Mouse (Mus musculus): ENCODE data around the gene Fam126a. TPM values are rescaled to one million over a fixed set of nuclear protein-coding genes. Genes with fewer than 3 reads are reported as not detected.
A peak's percentile ranks its signal among the peaks of the same experiment; 100 is the strongest.

Gene Fam126a
- total and polyA plus RNA-seq, 3 experiments: 30.0 to 51.1 (median 34.7) TPM

DNA sequence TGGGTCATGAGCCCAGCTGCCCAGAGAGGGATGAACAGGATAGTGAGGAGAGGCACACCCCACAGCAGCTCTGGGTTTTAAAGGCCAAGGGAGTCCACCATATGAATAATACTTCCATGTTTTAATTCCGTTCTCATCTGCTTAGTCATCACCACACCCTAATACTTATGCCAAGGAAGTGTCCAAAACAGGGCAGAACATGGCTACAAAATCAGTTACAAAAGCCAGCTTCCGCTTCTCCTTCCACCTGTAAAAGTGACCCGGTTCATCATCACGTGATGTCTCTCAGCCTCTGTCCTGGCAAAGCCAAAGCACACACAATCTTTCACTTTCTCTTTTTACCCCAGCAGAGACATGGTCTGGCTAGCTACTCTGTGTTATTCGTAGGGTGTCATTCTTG is 8.9 kb upstream of the Fam126a start (continued):
- TF ChIP-seq NRF1 (IDR thresholded peaks at IDR 0.05; ENCODE audit: insufficient read depth, low read depth, low read length, poor library complexity, severe bottlenecking): no peak
- TF ChIP-seq ZNF384 (IDR thresholded peaks at IDR 0.05; ENCODE audit: low read depth, low read length): no peak
- TF ChIP-seq SMC3 (IDR thresholded peaks at IDR 0.05; ENCODE audit: low read depth, low read length): no peak
- no peak for TF ChIP-seq TAL1 (IDR thresholded peaks at IDR 0.05; ENCODE audit: low read length)
- no peak for TF ChIP-seq KAT2A (conservative IDR thresholded peaks at IDR 0.05; ENCODE audit: low read depth, low read length)
- TF ChIP-seq MAFK (IDR thresholded peaks at IDR 0.05; ENCODE audit: borderline replicate concordance, low read depth, low read length): no peak
- peak; percentile 24 to 27; a peak in 2 of 4 replicates for TF ChIP-seq EP300 (IDR thresholded peaks at IDR 0.05; ENCODE audit: low read depth in 1 of 2, low read length in 2 of 2)
- no peak for TF ChIP-seq POLR2AphosphoS2 (IDR thresholded peaks at IDR 0.05; ENCODE audit: low read length)
- TF ChIP-seq ZMIZ1 (IDR thresholded peaks at IDR 0.05; ENCODE audit: low read depth, low read length): no peak
- TF ChIP-seq CTCF (IDR thresholded peaks at IDR 0.05 in 2 of 3, conservative IDR thresholded peaks at IDR 0.05 in 1 of 3; ENCODE audit: control insufficient read depth in 1 of 3, insufficient read depth in 1 of 3, low read depth in 2 of 3, low read length in 3 of 3, poor library complexity in 1 of 3, severe bottlenecking in 1 of 3): no peak
- no peak for TF ChIP-seq ZC3H11A (IDR thresholded peaks at IDR 0.05; ENCODE audit: low read depth, low read length)
- no peak for TF ChIP-seq RAD21 (IDR thresholded peaks at IDR 0.05; ENCODE audit: low read depth, low read length)
- peak; percentile 43; the same call in 1 of the 2 replicates for TF ChIP-seq MYC (IDR thresholded peaks at IDR 0.05; ENCODE audit: low read depth, low read length)
- TF ChIP-seq MAX (IDR thresholded peaks at IDR 0.05; ENCODE audit: low read length): peak; percentile 90
- TF ChIP-seq MEF2A (IDR thresholded peaks at IDR 0.05; ENCODE audit: extremely low read depth, insufficient replicate concordance, low read depth, low read length, poor library complexity, severe bottlenecking): no peak
- TF ChIP-seq JUND (IDR thresholded peaks at IDR 0.05; ENCODE audit: low read depth, low read length): no peak; the same call in 1 of the 2 replicates
- peak; percentile 51; the same call in 1 of the 2 replicates for TF ChIP-seq RCOR1 (IDR thresholded peaks at IDR 0.05; ENCODE audit: low read depth, low read length)
- no peak for TF ChIP-seq POLR2AphosphoS5 (IDR thresholded peaks at IDR 0.05; ENCODE audit: borderline replicate concordance, low read depth, low read length)
- TF ChIP-seq ZKSCAN1 (IDR thresholded peaks at IDR 0.05; ENCODE audit: low read depth, low read length): no peak
- TF ChIP-seq E2F4 (IDR thresholded peaks at IDR 0.05; ENCODE audit: borderline replicate concordance, low read depth, low read length): no peak
- peak; percentile 95 for TF ChIP-seq USF1 (IDR thresholded peaks at IDR 0.05; ENCODE audit: low read depth, low read length)
- TF ChIP-seq POLR2A (IDR thresholded peaks at IDR 0.05; ENCODE audit: control insufficient read depth in 1 of 2, insufficient read depth in 1 of 2, low read depth in 1 of 2, low read length in 2 of 2, poor library complexity in 1 of 2): peak in 1 of 2 experiments; percentile 30; a peak in 2 of 4 replicates
- no peak for TF ChIP-seq SIN3A (IDR thresholded peaks at IDR 0.05; ENCODE audit: low read length)
- TF ChIP-seq ELF1 (IDR thresholded peaks at IDR 0.05; ENCODE audit: low read depth, low read length): peak; percentile 56; the same call in 1 of the 2 replicates
- TF ChIP-seq MAZ (IDR thresholded peaks at IDR 0.05; ENCODE audit: low read depth, low read length): no peak
